Mouse (Mus musculus) B cell, adult 2 months (primary cell): ENCODE data around the gene Dnah7a.
"Not testable (repeated sequence)": the region's sequence is repeated elsewhere in the genome, so short reads cannot be mapped to it uniquely, and the experiment has no call there.

ENCODE experiments used
- DNase-seq, 2 experiments: peaks; one replicate each; pipeline ENCODE4 v3.0.0; 2022

Dnah7a gene

GRCm38 (mm10) chr1:53706431-53707361 is at the start of gene Dnah7a:
Gene Dnah7a (minus strand): TSS chr1:53706784.
- DNase-seq = peak; percentile 51 to 52

- not testable (repeated sequence) for DNase-seq
Measured at GRCm38 (mm10) chr1:53753501-53753900, 46.9 kb upstream of the Dnah7a start.

- DNase-seq = no peak
Measured at GRCm38 (mm10) chr1:53751144-53751543, 44.6 kb upstream of the Dnah7a start.

GRCm38 (mm10) chr1:53750697-53751096 is 44.1 kb upstream of the Dnah7a start:
- not testable (repeated sequence) for DNase-seq

GRCm38 (mm10) chr1:53749881-53750385 is 43.3 kb upstream of the Dnah7a start:
- not testable (repeated sequence) for DNase-seq

- DNase-seq = no peak
Measured at GRCm38 (mm10) chr1:53748571-53748970, 42.0 kb upstream of the Dnah7a start.

GRCm38 (mm10) chr1:53746001-53746400 is 39.4 kb upstream of the Dnah7a start:
- DNase-seq = no peak

- DNase-seq = no peak
Measured at GRCm38 (mm10) chr1:53741742-53742458, 35.3 kb upstream of the Dnah7a start.

- DNase-seq = no peak
Measured at GRCm38 (mm10) chr1:53740777-53741336, 34.3 kb upstream of the Dnah7a start.

- DNase-seq = not testable (repeated sequence)
Measured at GRCm38 (mm10) chr1:53740077-53740776, 33.6 kb upstream of the Dnah7a start.

- no peak for DNase-seq
Measured at GRCm38 (mm10) chr1:53736583-53736982, 30.0 kb upstream of the Dnah7a start.

GRCm38 (mm10) chr1:53728489-53729225 is 22.1 kb upstream of the Dnah7a start:
- DNase-seq = no peak

GRCm38 (mm10) chr1:53726883-53727282 is 20.3 kb upstream of the Dnah7a start:
- no peak for DNase-seq

- no peak for DNase-seq
Measured at GRCm38 (mm10) chr1:53721353-53721752, 14.8 kb upstream of the Dnah7a start.

- DNase-seq = no peak
Measured at GRCm38 (mm10) chr1:53720601-53721351, 14.2 kb upstream of the Dnah7a start.

- no peak for DNase-seq
Measured at GRCm38 (mm10) chr1:53715966-53716515, 9.5 kb upstream of the Dnah7a start.

- DNase-seq = peak; percentile 23 to 42
Measured at GRCm38 (mm10) chr1:53715446-53715845, 8.9 kb upstream of the Dnah7a start.

GRCm38 (mm10) chr1:53713383-53713782 is 6.8 kb upstream of the Dnah7a start:
- DNase-seq = not testable (repeated sequence)

- DNase-seq = no peak
Measured at GRCm38 (mm10) chr1:53711069-53711468, 4.5 kb upstream of the Dnah7a start.

- not testable (repeated sequence) for DNase-seq
Measured at GRCm38 (mm10) chr1:53709602-53710001, 3.0 kb upstream of the Dnah7a start.

GRCm38 (mm10) chr1:53704164-53704563 is 2.4 kb downstream of the Dnah7a start:
- DNase-seq = peak; percentile 23 to 39
